Mouse (Mus musculus): ENCODE data around the gene Marveld1.

Gene Marveld1

GRCm38 (mm10) chr19:42147170-42147768 is at the start of gene Marveld1:
Gene Marveld1 (plus strand): TSS chr19:42147400.
- peak; percentile 70 for DNase-seq

GRCm38 (mm10) chr19:42099406-42099805 is 47.8 kb upstream of the Marveld1 start:
- no peak for DNase-seq

GRCm38 (mm10) chr19:42104681-42105080 is 42.5 kb upstream of the Marveld1 start:
- no peak for DNase-seq

GRCm38 (mm10) chr19:42115783-42116335 is 31.3 kb upstream of the Marveld1 start:
- DNase-seq: no peak

GRCm38 (mm10) chr19:42118142-42118541 is 29.1 kb upstream of the Marveld1 start:
- no peak for DNase-seq

GRCm38 (mm10) chr19:42118596-42118995 is 28.6 kb upstream of the Marveld1 start:
- DNase-seq: no peak

- no peak for DNase-seq
Measured at GRCm38 (mm10) chr19:42120451-42120850, 26.7 kb upstream of the Marveld1 start.

GRCm38 (mm10) chr19:42124684-42125083 is 22.5 kb upstream of the Marveld1 start:
- no peak for DNase-seq

- DNase-seq: no peak
Measured at GRCm38 (mm10) chr19:42125501-42126218, 21.5 kb upstream of the Marveld1 start.

- no peak for DNase-seq
Measured at GRCm38 (mm10) chr19:42126219-42126605, 21.0 kb upstream of the Marveld1 start.

- no peak for DNase-seq
Measured at GRCm38 (mm10) chr19:42127024-42127423, 20.2 kb upstream of the Marveld1 start.

- no peak for DNase-seq
Measured at GRCm38 (mm10) chr19:42128052-42128740, 19.0 kb upstream of the Marveld1 start.

- DNase-seq: peak; percentile 96
Measured at GRCm38 (mm10) chr19:42128787-42129508, 18.3 kb upstream of the Marveld1 start, which contains the start of gene Avpi1. Gene Avpi1 (minus strand): TSS chr19:42129059.

GRCm38 (mm10) chr19:42129509-42130293 is 17.5 kb upstream of the Marveld1 start:
- DNase-seq: no peak

GRCm38 (mm10) chr19:42130294-42130606 is 16.9 kb upstream of the Marveld1 start:
- DNase-seq: no peak

- DNase-seq: no peak
Measured at GRCm38 (mm10) chr19:42131101-42131500, 16.1 kb upstream of the Marveld1 start.

- no peak for DNase-seq
Measured at GRCm38 (mm10) chr19:42135070-42135469, 12.1 kb upstream of the Marveld1 start.

GRCm38 (mm10) chr19:42136126-42136525 is 11.1 kb upstream of the Marveld1 start:
- no peak for DNase-seq

GRCm38 (mm10) chr19:42137167-42137672 is 10.0 kb upstream of the Marveld1 start:
- DNase-seq: no peak

GRCm38 (mm10) chr19:42138517-42139285 is 8.5 kb upstream of the Marveld1 start:
- no peak for DNase-seq
